Mouse (Mus musculus): Measurements from ENCODE around the gene Myo18b. TPM values are rescaled to one million over a fixed set of nuclear protein-coding genes. Genes with fewer than 3 reads are reported as not detected.

Myo18b gene
- polyA plus RNA-seq, 1 experiment from 2014 or later, result 0.89 TPM

DNA sequence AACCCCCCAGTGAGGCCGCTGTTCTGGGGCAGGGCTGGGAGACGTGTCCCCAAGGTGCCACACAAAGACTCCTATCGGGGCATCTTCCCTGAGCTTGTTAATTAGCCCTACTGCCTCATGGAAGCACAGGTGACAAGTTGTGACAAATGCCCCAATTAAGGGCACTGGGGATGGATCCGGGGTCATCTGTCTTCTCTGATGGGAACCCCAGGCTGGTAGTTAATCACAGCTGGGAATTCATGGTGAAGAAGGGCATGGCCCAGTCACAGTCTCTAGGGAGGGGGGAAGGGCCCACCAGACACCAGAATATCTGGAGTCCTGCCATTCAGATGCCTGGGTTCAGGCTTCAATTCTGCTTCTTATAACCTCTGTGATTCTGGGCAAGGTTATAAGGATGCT lies 126.4 kb downstream of the Myo18b start:
- ATAC-seq (ENCODE audit: insufficient number of reproducible peaks, insufficient read depth, low FRiP score, low TSS enrichment, low read depth), result no peak
- WGBS, result 50% methylated on average over 4 of the region's 4 CpGs
- Histone ChIP-seq H3K4me2 (no peak overlapping the region), H3K36me3 (no peaks in the 10 kb centered on the region), H3K4me1 (no peaks in the 10 kb centered on the region), H3K4me3 (no peak overlapping the region), H3K9me3 (no peaks in the 10 kb centered on the region), H3K27me3 (no peaks in the 10 kb centered on the region), H3K27ac (no peak overlapping the region), H3K9ac (no peak overlapping the region)

DNA sequence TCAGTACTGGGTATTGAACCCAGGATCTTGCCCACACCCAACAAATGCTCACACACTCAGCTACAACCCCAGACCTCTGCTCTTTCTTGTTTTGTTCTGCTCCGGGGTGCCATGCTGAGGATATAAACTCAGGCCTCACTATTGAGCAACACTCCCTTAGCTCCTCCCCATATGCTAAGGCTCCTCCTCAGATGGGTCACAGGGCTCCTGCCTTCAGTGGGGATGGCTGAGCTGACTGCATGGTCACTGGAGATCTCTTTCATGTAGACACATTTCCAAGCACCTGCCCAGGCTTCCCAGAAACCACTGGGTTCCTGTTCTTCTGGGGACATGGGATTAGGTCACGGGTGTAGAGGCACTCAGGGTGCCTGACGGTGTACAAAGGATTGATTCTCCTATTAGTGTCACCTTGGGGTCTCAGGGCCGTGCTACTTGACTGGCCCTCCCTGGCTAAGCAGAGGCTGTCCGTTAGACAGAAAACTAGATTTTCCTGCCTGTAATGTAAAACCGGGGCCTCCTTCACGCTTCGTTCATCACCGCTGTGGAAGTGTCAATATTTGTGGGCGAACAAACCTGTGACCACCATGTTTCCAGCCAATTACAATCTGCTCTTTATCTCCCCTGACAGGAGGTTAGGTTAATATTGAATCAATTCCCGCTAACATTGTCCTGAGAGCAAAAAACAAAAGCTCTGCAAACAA lies 127.0 kb downstream of the Myo18b start:
- whole genome bisulfite sequencing, result 61% methylated on average over 11 of the region's 11 CpGs
- no peak for ATAC-seq (ENCODE audit: insufficient number of reproducible peaks, insufficient read depth, low FRiP score, low TSS enrichment, low read depth)
- H3K9ac ChIP-seq, result no peak overlapping the region
- no peaks in the 10 kb centered on the region for H3K36me3 ChIP-seq
- H3K4me2 ChIP-seq, result no peak overlapping the region
- H3K4me1 ChIP-seq, result no peaks in the 10 kb centered on the region
- no peaks in the 10 kb centered on the region for H3K27me3 ChIP-seq
- no peak overlapping the region for H3K4me3 ChIP-seq
- H3K27ac ChIP-seq, result no peak overlapping the region
- H3K9me3 ChIP-seq, result no peaks in the 10 kb centered on the region

DNA sequence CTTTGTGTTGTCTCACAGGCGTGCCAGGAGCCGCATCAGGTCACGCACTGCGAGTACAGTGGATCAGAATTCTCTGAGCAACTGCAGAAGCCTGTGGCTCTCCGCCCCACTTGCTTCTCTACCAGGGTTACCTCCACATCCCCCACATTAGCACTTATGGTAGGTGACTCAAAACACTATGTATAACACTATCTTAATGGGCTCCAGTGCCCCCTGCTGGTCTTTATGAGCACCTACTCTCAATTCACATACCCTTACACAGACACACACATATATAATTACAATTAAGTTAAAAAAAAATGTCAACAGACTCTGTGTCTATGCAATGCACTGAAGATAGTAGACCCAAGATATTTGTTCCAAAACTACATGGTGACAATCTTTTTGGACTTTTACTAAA lies 127.6 kb downstream of the Myo18b start:
- Histone ChIP-seq H3K4me2 (no peak overlapping the region), H3K4me1 (no peaks in the 10 kb centered on the region), H3K4me3 (no peak overlapping the region), H3K27me3 (no peaks in the 10 kb centered on the region), H3K36me3 (no peaks in the 10 kb centered on the region), H3K9me3 (no peaks in the 10 kb centered on the region), H3K27ac (no peak overlapping the region), H3K9ac (no peak overlapping the region)
- ATAC-seq (ENCODE audit: insufficient number of reproducible peaks, insufficient read depth, low FRiP score, low TSS enrichment, low read depth), result no peak
- WGBS, result 94% methylated on average over 5 of the region's 5 CpGs

DNA sequence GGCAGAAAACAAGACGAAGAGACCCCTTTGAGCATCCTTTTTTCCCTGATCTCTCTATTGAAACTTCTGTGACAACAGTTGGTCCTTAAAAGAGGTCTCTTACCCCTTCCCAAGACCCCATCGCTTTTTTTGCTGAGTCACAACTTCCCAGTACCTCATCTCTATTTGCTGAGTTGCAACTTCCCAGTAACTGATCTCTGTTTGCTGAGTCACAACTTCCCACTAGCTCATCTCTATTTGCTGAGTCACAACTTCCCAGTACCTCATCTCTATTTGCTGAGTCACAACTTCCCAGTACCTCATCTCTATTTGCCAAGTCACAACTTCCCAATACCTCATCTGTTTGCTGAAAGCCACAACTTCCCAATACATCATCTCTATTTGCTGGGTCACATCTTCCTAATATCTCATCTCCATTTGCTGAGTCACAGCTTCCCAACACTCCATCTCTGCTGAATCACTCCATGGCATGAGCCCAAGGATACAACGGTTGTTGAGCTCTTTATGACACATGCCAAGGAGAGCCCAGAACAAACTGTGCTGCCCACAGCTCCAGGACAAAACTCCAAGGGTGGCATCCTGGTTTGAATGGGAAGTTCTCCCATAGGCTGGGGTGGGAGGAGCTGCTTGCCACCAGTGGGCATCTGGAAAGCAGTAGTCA lies 134.6 kb downstream of the Myo18b start:
- Histone ChIP-seq H3K36me3 (no peaks in the 10 kb centered on the region), H3K9me3 (no peaks in the 10 kb centered on the region), H3K9ac (no peak overlapping the region), H3K27me3 (no peaks in the 10 kb centered on the region), H3K4me1 (no peaks in the 10 kb centered on the region), H3K4me2 (no peak overlapping the region), H3K4me3 (no peak overlapping the region), H3K27ac (no peak overlapping the region)
- no peak for ATAC-seq (ENCODE audit: insufficient number of reproducible peaks, insufficient read depth, low FRiP score, low TSS enrichment, low read depth)
- 80% methylated on average over 3 of the region's 3 CpGs for WGBS

DNA sequence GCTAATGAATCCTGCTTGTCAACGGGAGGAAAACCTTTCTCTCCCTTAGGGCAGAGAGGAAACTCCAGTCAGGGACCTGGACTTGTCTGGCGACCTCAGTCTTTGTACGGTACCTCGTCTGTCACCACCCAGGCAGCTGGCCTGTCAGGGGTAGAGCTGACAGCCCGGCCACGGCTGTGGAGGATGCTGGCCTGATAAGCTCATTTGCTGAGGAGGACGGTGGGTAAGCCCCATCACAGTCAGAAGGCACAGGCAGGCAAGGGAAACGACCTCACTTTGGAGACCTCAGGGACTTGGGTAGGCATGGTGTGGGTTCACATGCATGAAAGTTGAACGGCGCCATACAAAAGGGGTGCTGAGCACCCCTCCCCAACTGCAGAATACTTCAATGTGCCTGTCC lies 140.6 kb downstream of the Myo18b start:
- Histone ChIP-seq H3K4me1 (no peaks in the 10 kb centered on the region), H3K9me3 (no peaks in the 10 kb centered on the region), H3K9ac (no peak overlapping the region), H3K4me2 (no peak overlapping the region), H3K27me3 (no peaks in the 10 kb centered on the region), H3K4me3 (no peak overlapping the region), H3K36me3 (no peaks in the 10 kb centered on the region), H3K27ac (no peak overlapping the region)
- no peak for ATAC-seq (ENCODE audit: insufficient number of reproducible peaks, insufficient read depth, low FRiP score, low TSS enrichment, low read depth)
- WGBS, result 26% methylated on average over 10 of the region's 10 CpGs

DNA sequence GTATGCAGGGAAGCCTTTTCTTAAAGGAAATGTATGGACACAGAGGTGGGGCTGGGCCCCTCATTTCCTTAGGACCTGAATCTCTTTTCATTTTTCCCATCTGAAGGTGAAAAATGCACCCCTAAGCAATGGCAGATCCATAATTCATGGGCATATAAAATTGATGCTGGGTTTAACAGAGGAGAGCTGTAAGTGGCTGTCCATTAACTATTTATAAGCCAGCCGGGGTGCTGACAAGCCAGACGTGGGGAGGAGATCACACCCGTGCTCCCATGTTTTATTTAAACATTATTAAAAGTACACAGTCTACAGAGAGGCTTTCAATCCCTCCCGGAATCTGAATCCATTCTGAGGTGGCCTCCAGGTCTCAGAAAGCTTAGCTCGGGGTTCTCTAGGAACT lies 146.5 kb downstream of the Myo18b start:
- Histone ChIP-seq H3K9ac (no peak overlapping the region), H3K36me3 (no peaks in the 10 kb centered on the region), H3K9me3 (no peaks in the 10 kb centered on the region), H3K27me3 (no peaks in the 10 kb centered on the region), H3K4me1 (no peaks in the 10 kb centered on the region), H3K27ac (no peak overlapping the region), H3K4me3 (no peak overlapping the region), H3K4me2 (no peak overlapping the region)
- WGBS, result 74% methylated on average over 5 of the region's 5 CpGs
- no peak for ATAC-seq (ENCODE audit: insufficient number of reproducible peaks, insufficient read depth, low FRiP score, low TSS enrichment, low read depth)

DNA sequence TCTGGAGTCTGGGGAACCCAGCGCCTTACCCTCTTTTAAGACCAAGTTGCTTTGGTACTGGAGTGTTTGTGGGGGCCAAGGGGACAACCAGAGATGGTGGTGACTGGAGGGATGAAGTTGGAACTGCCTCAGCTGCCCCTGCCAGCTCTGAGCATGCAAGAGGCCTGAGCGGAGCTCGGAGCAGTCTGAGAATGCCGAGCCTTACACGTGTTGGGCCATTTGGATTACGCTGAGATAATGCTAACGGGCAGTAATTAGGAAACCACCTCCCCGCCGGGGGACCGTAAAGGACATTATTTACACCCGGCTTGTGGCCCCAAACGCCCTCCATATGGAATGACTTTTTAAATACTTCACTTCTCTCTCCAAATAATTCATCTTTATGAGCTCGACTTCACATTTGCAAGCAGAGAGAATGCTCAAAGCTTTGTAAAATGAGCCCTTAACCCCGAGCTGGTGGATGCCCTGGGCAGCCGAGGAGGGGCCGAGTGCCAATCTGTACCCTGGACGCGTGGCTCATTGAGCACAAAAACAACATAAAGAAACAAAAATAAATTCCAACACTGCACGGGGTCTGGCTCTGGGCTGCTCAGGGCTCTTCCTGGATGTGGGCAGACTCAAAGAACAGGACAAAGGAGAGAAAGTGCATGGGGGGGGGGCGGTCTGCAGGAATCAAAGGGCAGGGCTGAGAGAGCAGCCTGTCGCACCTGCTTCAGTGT lies 148.0 kb downstream of the Myo18b start:
- Histone ChIP-seq H3K27ac (no peak overlapping the region), H3K4me3 (no peak overlapping the region), H3K4me2 (no peak overlapping the region), H3K9me3 (no peaks in the 10 kb centered on the region), H3K27me3 (no peaks in the 10 kb centered on the region), H3K4me1 (no peaks in the 10 kb centered on the region), H3K9ac (no peak overlapping the region), H3K36me3 (no peaks in the 10 kb centered on the region)
- 52% methylated on average over 21 of the region's 21 CpGs for WGBS
- no peak for ATAC-seq (ENCODE audit: insufficient number of reproducible peaks, insufficient read depth, low FRiP score, low TSS enrichment, low read depth)

DNA sequence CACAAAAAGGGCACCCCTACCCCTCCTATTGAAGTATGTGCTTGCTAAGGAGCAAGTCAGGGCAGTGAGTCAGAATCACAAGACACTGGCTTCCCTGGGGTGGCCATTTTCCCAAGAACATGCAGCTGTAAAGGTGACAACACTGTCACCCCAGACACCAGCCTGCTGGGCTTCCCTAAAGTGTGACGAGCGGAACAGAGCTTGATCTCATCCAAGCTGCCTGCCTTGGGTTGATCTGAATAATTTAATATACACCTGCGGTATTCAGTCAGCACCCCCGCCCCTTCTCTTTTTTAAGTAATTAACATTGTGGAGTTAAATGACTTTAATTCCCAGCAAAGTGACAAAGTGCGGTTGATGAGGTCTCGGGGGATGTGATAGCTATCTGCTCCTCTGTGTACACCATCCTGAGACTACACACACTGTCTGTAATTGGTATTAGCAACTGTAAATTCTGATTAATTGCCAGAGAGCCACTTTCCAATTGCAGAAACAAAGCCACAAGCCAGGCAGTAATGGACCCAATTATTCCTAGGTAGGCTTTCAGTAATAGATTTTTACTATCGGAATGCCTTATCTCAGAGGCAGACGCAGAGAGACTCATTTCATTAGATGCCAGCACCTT lies 148.7 kb downstream of the Myo18b start:
- H3K9me3 ChIP-seq, result no peaks in the 10 kb centered on the region
- no peak overlapping the region for H3K4me3 ChIP-seq
- H3K9ac ChIP-seq, result no peak overlapping the region
- H3K4me1 ChIP-seq, result no peaks in the 10 kb centered on the region
- no peak for ATAC-seq (ENCODE audit: insufficient number of reproducible peaks, insufficient read depth, low FRiP score, low TSS enrichment, low read depth)
- no peak overlapping the region for H3K27ac ChIP-seq
- no peaks in the 10 kb centered on the region for H3K27me3 ChIP-seq
- no peaks in the 10 kb centered on the region for H3K36me3 ChIP-seq
- WGBS, result 79% methylated on average over 8 of the region's 8 CpGs
- no peak overlapping the region for H3K4me2 ChIP-seq

DNA sequence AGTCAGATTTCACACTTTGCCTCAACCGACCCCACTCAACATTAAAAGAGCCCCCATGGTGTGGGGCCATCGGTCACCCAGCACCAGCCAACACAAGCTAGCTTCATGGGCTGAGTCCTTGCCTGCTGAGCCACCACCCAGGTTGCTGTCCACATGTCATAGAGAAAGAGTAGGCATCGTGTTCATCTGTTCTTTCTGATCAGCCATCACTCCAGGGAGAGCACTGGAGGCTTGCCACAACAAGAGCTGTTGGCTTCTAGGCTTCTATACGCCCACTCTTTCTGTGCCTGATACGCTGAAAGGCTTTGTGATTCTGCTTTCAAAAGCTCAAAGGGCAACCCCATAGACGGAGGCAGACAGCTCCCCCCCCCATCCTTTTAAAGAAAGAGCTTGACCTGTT lies 151.0 kb downstream of the Myo18b start:
- no peaks in the 10 kb centered on the region for H3K9me3 ChIP-seq
- 82% methylated on average over 6 of the region's 6 CpGs for WGBS

DNA sequence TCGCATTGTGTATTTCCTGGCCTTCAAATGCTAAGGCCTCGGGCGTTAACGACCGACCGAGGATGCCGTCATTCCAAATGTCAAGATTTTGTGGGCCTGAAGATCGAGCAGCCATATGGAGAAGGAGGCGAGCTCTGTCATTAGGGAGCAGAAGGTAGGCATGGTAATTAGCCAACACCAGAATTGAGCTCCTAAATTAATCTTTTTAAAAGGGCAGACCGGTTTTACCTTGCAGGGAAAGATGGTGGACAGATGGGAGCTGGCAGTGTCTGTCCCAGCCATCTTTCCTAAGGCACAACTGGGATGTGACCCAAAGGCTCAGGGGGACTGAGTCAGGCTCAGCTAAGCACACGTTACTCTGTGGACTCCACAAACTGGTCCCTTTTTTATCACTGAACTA lies 151.6 kb downstream of the Myo18b start:
- Histone ChIP-seq H3K4me1 (no peaks in the 10 kb centered on the region), H3K9me3 (no peaks in the 10 kb centered on the region), H3K27me3 (no peaks in the 10 kb centered on the region), H3K4me2 (no peak overlapping the region), H3K27ac (no peak overlapping the region), H3K4me3 (no peak overlapping the region), H3K9ac (no peak overlapping the region), H3K36me3 (no peaks in the 10 kb centered on the region)
- ATAC-seq (ENCODE audit: insufficient number of reproducible peaks, insufficient read depth, low FRiP score, low TSS enrichment, low read depth), result no peak
- WGBS, result 87% methylated on average over 11 of the region's 11 CpGs

More for the DNA sequence above, 151.0 kb downstream of the Myo18b start:
- Histone ChIP-seq H3K4me2 (no peak overlapping the region), H3K27ac (no peak overlapping the region), H3K27me3 (no peaks in the 10 kb centered on the region), H3K4me3 (no peak overlapping the region), H3K9ac (no peak overlapping the region), H3K36me3 (no peaks in the 10 kb centered on the region), H3K4me1 (no peaks in the 10 kb centered on the region)
- no peak for ATAC-seq (ENCODE audit: insufficient number of reproducible peaks, insufficient read depth, low FRiP score, low TSS enrichment, low read depth)

DNA sequence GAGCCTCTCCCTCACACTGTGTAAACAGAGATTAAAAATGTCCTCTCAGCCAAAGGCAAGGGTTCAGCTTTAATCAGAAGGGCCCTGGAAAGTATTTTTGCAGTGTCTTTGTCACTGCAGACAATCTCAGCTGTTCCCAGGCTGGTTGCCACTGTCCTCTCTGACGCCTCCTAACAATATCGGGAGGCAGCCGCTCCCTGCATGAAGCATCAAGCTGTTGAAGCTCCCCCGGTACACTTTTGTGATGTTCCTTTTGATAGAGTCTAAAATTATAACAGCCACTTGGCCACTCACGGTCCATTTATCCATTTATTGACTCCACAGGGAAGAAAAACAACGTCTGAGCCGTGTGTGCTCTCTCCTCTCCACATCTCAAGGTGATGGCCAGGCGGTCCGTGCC lies 153.0 kb downstream of the Myo18b start:
- no peak overlapping the region for H3K4me2 ChIP-seq
- no peak overlapping the region for H3K27ac ChIP-seq
- no peak for ATAC-seq (ENCODE audit: insufficient number of reproducible peaks, insufficient read depth, low FRiP score, low TSS enrichment, low read depth)
- no peak overlapping the region for H3K9ac ChIP-seq
- no peaks in the 10 kb centered on the region for H3K4me1 ChIP-seq
- no peaks in the 10 kb centered on the region for H3K9me3 ChIP-seq
- H3K27me3 ChIP-seq, result no peaks in the 10 kb centered on the region
- no peaks in the 10 kb centered on the region for H3K36me3 ChIP-seq
- WGBS, result 79% methylated on average over 9 of the region's 9 CpGs
- H3K4me3 ChIP-seq, result no peak overlapping the region

Measured in embryonic facial prominence, embryonic 13.5 days (tissue).